Mouse (Mus musculus) myocyte (in vitro differentiated cells): ENCODE results near the gene Msi2. TPM values are rescaled to one million over a fixed set of nuclear protein-coding genes. Genes with fewer than 3 reads are reported as not detected.

Source experiments
- H3K27me3 ChIP-seq: one replicate; pipeline ENCODE4 v1.6.1; 2011; ENCODE audit not compliant: control insufficient read depth, insufficient read depth, insufficient read length
- H3K36me3 ChIP-seq: one replicate; pipeline ENCODE4 v1.6.1; 2011; ENCODE audit not compliant: control insufficient read depth, insufficient read depth
- H3K4me2 ChIP-seq: one replicate; pipeline ENCODE4 v1.6.1; 2011; ENCODE audit warnings: low read depth, control low read depth
- H3K4me3 ChIP-seq: one replicate; pipeline ENCODE4 v1.5.1; 2011; ENCODE audit warnings: mild to moderate bottlenecking, control low read depth, moderate library complexity
- H3K79me2 ChIP-seq: one replicate; pipeline ENCODE4 v1.6.1; 2011; ENCODE audit not compliant: control insufficient read depth, insufficient read depth
- H3ac ChIP-seq: one replicate; pipeline ENCODE4 v1.6.1; 2011; ENCODE audit not compliant: control insufficient read depth, insufficient read length
- CEBPB ChIP-seq: IDR thresholded peaks from 2 replicates; pipeline ENCODE4 v1.6.1; 2011; ENCODE audit warnings: mild to moderate bottlenecking, moderate library complexity; ENCODE audit not compliant: poor library complexity, insufficient read depth, severe bottlenecking
- E2F4 ChIP-seq: IDR thresholded peaks from one replicate; pipeline ENCODE4 v1.6.1; 2011; ENCODE audit warnings: mild to moderate bottlenecking, control low read depth, moderate library complexity; ENCODE audit not compliant: insufficient read depth
- MAX ChIP-seq: IDR thresholded peaks from one replicate; pipeline ENCODE4 v1.6.1; 2011; ENCODE audit warnings: low read depth, mild to moderate bottlenecking, control low read depth
- MYOD1 ChIP-seq, 3 experiments: IDR thresholded peaks; one replicate each; pipeline ENCODE4 v1.6.1; 2011; ENCODE audit warnings: control low read depth in 2 of 3, low read depth in 2 of 3, mild to moderate bottlenecking in 2 of 3, moderate library complexity in 1 of 3; ENCODE audit not compliant: insufficient read length in 2 of 3, control insufficient read depth in 1 of 3
- MYOG ChIP-seq, 3 experiments: IDR thresholded peaks; one replicate each; pipeline ENCODE4 v1.6.1; 2011; ENCODE audit warnings: control low read depth in 2 of 3, low read depth in 2 of 3, mild to moderate bottlenecking in 2 of 3; ENCODE audit not compliant: insufficient read length in 2 of 3, control insufficient read depth in 1 of 3, insufficient read depth in 1 of 3
- POLR2A ChIP-seq: IDR thresholded peaks from one replicate; pipeline ENCODE4 v1.6.1; 2011; ENCODE audit warnings: low read depth, mild to moderate bottlenecking, control low read depth, moderate library complexity; ENCODE audit not compliant: insufficient read length
- POLR2AphosphoS2 ChIP-seq: IDR thresholded peaks from one replicate; pipeline ENCODE4 v1.6.1; 2011; ENCODE audit warnings: low read depth, control low read depth; ENCODE audit not compliant: insufficient read length
- REST ChIP-seq: IDR thresholded peaks from one replicate; pipeline ENCODE4 v1.6.1; 2011; ENCODE audit warnings: mild to moderate bottlenecking, control low read depth, moderate library complexity; ENCODE audit not compliant: insufficient read depth, insufficient read length
- SRF ChIP-seq: IDR thresholded peaks from one replicate; pipeline ENCODE4 v1.6.1; 2011; ENCODE audit warnings: low read depth; ENCODE audit not compliant: control insufficient read depth, insufficient read length
- TCF12 ChIP-seq: IDR thresholded peaks from one replicate; pipeline ENCODE4 v1.6.1; 2011; ENCODE audit warnings: mild to moderate bottlenecking, control low read depth; ENCODE audit not compliant: poor library complexity, insufficient read depth, severe bottlenecking
- TCF3 ChIP-seq: IDR thresholded peaks from one replicate; pipeline ENCODE4 v1.6.1; 2011; ENCODE audit warnings: low read depth, control low read depth; ENCODE audit not compliant: insufficient read length
- USF1 ChIP-seq: IDR thresholded peaks from one replicate; pipeline ENCODE4 v1.6.1; 2011; ENCODE audit warnings: low read depth, mild to moderate bottlenecking, control low read depth, moderate library complexity
- polyA plus RNA-seq: library from polyadenylated mRNA; unstranded; fragments of >200 nt; fragmentation: generic; extraction: Trizol; gene quantifications from one replicate; pipeline ENCODE4 v1.2.1, GENCODE M21; 2012; ENCODE audit warnings: missing spikeins

Gene Msi2
- polyA plus RNA-seq, 1 experiment = 37.9 TPM

GRCm38 (mm10) chr11:88683026-88683770, 35.1 kb downstream of the Msi2 start:
- no peak overlapping the region for H3K4me3 ChIP-seq
- H3ac ChIP-seq = no peak overlapping the region
- H3K4me2 ChIP-seq = no peak overlapping the region
- TF ChIP-seq SRF = no peak
- TF ChIP-seq E2F4 = no peak
- no peak for TF ChIP-seq MYOG (IDR thresholded peaks at IDR 0.05; ENCODE audit: control insufficient read depth in 1 of 3, insufficient read depth in 1 of 3, insufficient read length in 2 of 3, low read depth in 2 of 3)
- TF ChIP-seq TCF12 = no peak
- no peak for TF ChIP-seq CEBPB
- TF ChIP-seq REST = no peak
- no peak for TF ChIP-seq USF1
- no peak for TF ChIP-seq MAX
- no peak for TF ChIP-seq TCF3
- TF ChIP-seq POLR2AphosphoS2 = no peak
- no peak for TF ChIP-seq POLR2A
- TF ChIP-seq MYOD1 (IDR thresholded peaks at IDR 0.05; ENCODE audit: control insufficient read depth in 1 of 3, insufficient read length in 2 of 3, low read depth in 2 of 3) = no peak
- H3K36me3 ChIP-seq = peaks cover 34% of the 10 kb centered on the region
- H3K79me2 ChIP-seq = peaks cover 16% of the 10 kb centered on the region
- no peaks in the 10 kb centered on the region for H3K27me3 ChIP-seq

- TF ChIP-seq MYOD1 (IDR thresholded peaks at IDR 0.05; ENCODE audit: control insufficient read depth in 1 of 3, insufficient read length in 2 of 3, low read depth in 2 of 3) = no peak
- no peak for TF ChIP-seq MAX
- TF ChIP-seq E2F4 = no peak
- TF ChIP-seq MYOG (IDR thresholded peaks at IDR 0.05; ENCODE audit: control insufficient read depth in 1 of 3, insufficient read depth in 1 of 3, insufficient read length in 2 of 3, low read depth in 2 of 3) = no peak
- H3K4me2 ChIP-seq = no peak overlapping the region
- no peaks in the 10 kb centered on the region for H3K27me3 ChIP-seq
- no peak overlapping the region for H3K4me3 ChIP-seq
- H3K79me2 ChIP-seq = peaks cover 2% of the 10 kb centered on the region
- H3K36me3 ChIP-seq = peaks cover 50% of the 10 kb centered on the region
- H3ac ChIP-seq = no peak overlapping the region
Observed at GRCm38 (mm10) chr11:88677350-88677749, 41.0 kb downstream of the Msi2 start.

- Histone ChIP-seq H3K4me3 (no peak overlapping the region), H3ac (no peak overlapping the region), H3K36me3 (peaks cover 50% of the 10 kb centered on the region), H3K27me3 (no peaks in the 10 kb centered on the region), H3K79me2 (peaks cover 6% of the 10 kb centered on the region), H3K4me2 (no peak overlapping the region)
- TF ChIP-seq TCF3 (no peak), POLR2AphosphoS2 (no peak), REST (no peak), USF1 (no peak), E2F4 (no peak), POLR2A (no peak), CEBPB (no peak), MYOG (IDR thresholded peaks at IDR 0.05; ENCODE audit: control insufficient read depth in 1 of 3, insufficient read depth in 1 of 3, insufficient read length in 2 of 3, low read depth in 2 of 3) (no peak), MAX (no peak), MYOD1 (IDR thresholded peaks at IDR 0.05; ENCODE audit: control insufficient read depth in 1 of 3, insufficient read length in 2 of 3, low read depth in 2 of 3) (no peak), TCF12 (no peak), SRF (no peak)
Observed at GRCm38 (mm10) chr11:88676597-88676996, 41.7 kb downstream of the Msi2 start.

- peaks cover 47% of the 10 kb centered on the region for H3K36me3 ChIP-seq
- no peak for TF ChIP-seq CEBPB
- TF ChIP-seq REST = no peak
- TF ChIP-seq MYOD1 (IDR thresholded peaks at IDR 0.05; ENCODE audit: control insufficient read depth in 1 of 3, insufficient read length in 2 of 3, low read depth in 2 of 3) = no peak
- no peak for TF ChIP-seq TCF12
- no peak for TF ChIP-seq POLR2A
- no peak for TF ChIP-seq MAX
- no peak for TF ChIP-seq POLR2AphosphoS2
- no peak for TF ChIP-seq MYOG (IDR thresholded peaks at IDR 0.05; ENCODE audit: control insufficient read depth in 1 of 3, insufficient read depth in 1 of 3, insufficient read length in 2 of 3, low read depth in 2 of 3)
- TF ChIP-seq E2F4 = no peak
- no peak for TF ChIP-seq SRF
- no peak for TF ChIP-seq TCF3
- TF ChIP-seq USF1 = no peak
- H3K4me2 ChIP-seq = no peak overlapping the region
- H3ac ChIP-seq = no peak overlapping the region
- peaks cover 10% of the 10 kb centered on the region for H3K79me2 ChIP-seq
- no peak overlapping the region for H3K4me3 ChIP-seq
- H3K27me3 ChIP-seq = no peaks in the 10 kb centered on the region
Observed at GRCm38 (mm10) chr11:88675526-88676353, 42.6 kb downstream of the Msi2 start.
